Mouse (Mus musculus) spleen, postnatal 36 days (tissue): Measurements from ENCODE around the gene Pxmp2.

Experiments
- DNase-seq, 2 experiments: peaks; one replicate each; pipeline ENCODE4 v3.0.0; 2022; ENCODE audit warnings: low spot score in 2 of 2, mixed read lengths in 1 of 2

Pxmp2 gene

DNA sequence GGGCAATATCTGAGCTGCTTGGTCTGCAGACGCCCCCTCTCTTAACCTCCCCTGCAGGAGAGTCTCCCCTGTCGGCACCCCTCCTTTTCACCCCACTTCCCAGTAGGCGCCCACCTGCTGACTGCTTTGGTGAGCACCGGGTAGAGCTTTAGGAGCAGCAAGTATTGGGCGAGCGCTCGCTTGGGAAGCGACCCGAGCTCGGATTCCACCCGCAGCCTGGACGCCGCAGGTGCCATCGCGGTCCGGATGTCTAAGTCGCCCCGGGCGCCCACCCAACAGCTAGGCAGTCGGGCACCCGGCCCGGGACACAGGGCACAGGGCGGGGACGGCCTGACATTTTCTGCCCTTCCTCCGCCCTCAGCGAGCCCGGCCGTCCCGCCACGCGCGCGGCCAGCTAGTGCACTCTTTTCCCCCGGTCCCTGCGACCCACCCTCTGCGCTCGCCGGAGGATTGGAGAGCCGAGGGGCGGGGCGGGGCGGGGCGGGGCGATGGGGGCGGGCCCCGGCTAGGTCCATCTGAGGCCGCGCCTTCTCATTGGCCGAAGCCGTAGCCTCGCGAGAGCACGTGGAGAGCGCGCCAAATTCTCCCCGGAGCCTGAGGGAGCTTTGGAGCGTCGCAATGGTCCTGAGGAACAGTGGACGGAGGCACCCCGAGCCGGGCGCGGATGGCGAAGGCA, at the start of gene Pxmp2, which contains the start of gene Pole:
Gene Pxmp2, minus strand, starts transcription at position 417 of the 676 bp plus-strand sequence.
Gene Pole, plus strand, starts transcription at position 537 of the 676 bp plus-strand sequence.
- DNase-seq = peak; percentile 83 to 88

DNA sequence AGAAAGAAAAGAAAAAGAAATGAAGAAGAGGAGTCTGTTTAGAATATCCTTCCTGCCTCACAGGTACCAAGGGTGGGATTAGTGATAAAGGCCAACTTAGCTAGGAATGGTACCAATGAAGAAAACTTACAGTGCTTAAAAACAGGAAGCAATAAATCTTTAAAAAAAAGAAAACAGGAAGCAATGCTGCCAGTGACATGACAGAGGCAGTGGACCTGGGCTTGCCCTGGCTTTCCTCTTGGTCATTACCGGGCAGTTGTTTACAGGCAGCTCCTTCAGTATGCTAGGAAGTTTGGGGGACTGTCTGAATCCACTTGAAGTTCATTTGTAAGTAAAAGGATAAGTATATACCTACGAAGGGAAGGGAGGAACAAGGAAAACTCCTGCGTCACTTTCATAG, 44.5 kb upstream of the Pxmp2 start:
- DNase-seq = no peak

DNA sequence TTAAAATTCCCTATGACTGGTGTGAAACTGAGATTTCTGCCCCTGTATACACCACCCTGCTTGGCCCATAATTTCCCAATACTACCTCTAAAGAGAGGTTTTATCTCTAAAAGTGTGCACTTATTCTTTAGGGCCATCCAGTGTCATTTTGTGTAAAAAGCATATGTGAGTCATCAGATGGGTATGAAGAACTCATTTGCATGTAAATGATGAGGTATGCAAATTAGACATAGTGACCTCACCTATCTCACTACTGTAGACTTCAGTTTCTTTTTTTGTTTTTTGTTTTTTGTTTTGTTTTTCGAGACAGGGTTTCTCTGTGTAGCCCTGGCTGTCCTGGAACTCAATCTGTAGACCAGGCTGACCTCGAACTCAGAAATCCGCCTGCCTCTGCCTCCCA, 27.1 kb upstream of the Pxmp2 start:
- no peak for DNase-seq

DNA sequence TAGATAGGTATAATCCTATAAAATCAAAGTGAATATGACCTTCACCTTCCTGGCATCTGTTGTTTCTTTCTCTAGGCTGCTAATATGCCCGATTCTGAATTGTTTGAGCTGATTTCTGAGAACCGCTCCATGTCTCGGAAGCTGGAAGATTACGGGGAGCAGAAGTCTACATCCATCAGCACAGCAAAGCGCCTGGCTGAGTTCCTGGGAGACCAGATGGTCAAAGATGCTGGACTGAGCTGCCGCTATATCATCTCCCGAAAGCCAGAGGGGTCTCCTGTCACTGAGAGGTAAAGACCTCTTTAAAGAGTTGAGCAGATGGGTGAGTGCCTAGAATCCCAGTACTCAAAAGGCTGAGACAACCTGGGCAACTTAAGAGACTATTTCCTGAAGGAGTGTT, 22.9 kb upstream of the Pxmp2 start:
- DNase-seq = no peak

DNA sequence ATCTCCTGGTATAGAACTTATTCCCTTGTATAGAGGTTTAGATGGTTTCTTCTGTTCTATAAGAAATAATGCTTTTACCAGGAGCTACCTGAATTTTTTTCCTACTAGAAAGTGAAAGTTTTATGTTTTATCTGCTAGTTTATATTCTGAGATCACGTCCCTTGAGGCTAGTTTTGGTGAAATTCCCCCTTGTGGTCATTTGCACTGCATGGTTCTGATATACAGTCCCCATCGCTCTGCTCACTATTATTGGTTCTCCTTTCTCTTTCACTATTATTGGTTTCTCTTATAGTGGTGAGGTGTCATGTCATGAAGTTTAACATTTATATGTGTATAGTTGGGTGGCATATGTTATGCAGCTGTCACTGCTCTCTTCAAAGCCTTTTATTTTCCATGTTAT, 14.6 kb upstream of the Pxmp2 start:
- no peak for DNase-seq

DNA sequence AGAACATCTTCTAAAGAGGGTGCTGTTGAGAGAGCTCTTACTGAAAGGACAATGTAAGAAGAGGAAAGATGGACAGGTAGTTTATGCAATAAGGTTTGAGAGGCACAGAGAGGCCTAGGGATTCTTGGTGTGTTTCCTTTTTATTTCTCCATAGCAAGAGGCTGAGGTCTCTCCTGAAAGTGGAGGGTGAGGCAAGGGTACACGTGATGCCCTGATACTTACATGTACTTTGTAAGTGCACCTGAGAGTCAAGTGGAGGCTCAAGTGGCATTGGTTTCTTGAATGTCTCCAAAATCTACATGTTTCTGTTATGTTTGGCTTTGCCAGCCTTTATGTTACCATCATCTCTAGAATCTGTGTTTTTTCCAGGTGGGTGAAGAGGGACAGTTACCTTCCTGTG, 10.7 kb upstream of the Pxmp2 start:
- no peak for DNase-seq

DNA sequence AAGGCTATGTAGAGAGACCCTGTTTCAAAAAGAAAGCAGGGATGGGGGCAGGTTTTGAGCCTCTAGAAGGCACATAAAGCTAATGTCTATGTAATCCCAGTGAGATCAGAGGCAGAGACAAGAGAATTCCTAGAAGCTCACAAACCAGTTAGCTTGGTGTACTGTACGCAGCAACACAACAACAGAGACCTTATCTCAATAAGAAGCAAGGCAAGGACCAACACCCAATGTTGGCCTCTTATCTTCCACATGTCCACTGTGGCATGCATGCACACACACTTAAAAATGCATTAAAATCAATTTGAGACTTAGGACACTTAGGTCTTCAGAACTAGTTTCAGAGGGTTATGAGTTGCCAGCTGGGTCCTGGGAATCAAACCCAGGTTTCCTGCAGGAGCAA, 5.7 kb upstream of the Pxmp2 start:
- no peak for DNase-seq

DNA sequence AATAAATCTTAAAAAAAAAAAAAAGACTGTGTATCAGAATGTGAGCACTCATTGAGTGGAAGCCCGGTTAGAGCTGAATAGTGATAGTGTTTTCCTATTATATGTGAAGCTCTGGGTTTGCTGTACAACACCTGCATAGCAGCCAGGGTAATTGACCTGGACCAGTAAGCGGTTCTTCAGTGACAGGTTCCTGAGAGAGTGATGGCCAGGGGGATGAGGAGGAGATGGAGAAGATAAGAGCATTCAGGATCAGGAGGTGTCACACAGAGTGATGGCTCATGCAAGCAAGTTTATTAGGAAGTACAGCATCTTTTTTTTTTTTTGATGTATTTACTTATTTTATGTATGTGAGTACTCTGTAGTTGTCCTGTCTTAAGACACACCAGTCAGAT, 1.1 kb upstream of the Pxmp2 start:
- no peak for DNase-seq

DNA sequence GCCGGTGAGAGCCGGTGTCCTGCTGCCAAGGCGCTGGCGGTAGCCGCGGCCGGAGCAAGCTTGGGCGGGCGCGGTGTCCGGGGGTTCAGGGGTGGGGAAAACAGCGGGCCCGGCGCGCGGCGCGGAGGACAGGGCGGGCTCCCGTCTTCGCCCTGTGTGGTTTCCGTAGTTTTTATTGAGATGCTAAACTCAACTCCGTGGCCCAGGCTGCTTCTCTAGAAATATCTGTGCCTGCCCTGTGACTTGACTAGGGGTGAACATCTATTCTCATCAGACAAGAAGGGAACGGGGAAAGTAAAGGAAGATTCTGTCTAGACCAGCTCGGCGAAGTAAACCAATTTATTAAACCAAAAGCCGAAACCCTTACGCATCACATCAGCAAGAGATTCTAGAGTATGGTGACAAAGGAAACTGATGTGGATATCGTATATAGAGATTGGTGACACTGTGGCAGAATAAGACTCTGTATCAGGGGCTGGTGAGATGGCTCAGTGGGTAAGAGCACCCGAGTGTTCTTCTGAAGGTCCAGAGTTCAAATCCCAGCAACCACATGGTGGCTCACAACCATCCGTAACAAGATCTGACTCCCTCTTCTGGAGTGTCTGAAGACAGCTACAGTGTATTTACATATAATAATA, 579 bp upstream of the Pxmp2 start:
- no peak for DNase-seq

DNA sequence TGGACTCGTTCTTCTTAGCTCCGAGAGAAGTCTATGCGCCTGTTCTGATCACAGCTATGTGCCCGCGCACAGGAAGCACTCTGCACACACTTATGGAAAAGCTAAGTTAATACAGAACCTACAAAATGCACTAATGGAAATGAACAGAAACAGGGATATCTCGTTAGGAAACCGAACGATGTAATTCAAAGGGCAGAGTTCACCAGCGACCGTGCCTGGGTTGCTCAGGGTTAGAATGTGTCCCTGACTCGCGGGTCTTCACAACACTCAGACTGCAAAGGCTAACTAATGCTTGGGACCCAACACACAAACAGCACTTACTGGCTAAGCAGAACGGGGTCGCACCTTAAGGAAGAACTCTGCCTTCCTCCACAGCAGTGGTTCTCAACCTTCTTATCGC, 830 bp downstream of the Pxmp2 start:
- DNase-seq = no peak

DNA sequence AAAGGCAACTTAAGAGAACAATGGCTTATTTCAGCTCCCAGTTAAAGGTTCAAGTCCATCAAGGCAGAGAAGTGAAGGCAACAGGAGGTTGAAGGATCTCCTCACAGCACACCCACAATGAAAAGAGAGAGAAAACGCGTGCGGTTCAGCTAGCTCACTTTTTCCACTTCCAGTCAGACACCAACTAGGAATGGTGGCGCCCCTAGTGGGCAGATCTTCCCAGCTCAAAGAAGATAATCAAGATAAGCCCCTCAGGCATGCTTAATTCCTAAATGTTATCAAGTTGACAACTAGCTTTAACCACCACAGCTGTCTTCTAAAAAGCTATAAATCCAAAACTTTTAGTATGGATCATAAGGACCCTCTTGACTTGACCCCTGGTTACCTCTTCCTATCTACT, 1.4 kb downstream of the Pxmp2 start:
- DNase-seq = peak; percentile 61 to 72

DNA sequence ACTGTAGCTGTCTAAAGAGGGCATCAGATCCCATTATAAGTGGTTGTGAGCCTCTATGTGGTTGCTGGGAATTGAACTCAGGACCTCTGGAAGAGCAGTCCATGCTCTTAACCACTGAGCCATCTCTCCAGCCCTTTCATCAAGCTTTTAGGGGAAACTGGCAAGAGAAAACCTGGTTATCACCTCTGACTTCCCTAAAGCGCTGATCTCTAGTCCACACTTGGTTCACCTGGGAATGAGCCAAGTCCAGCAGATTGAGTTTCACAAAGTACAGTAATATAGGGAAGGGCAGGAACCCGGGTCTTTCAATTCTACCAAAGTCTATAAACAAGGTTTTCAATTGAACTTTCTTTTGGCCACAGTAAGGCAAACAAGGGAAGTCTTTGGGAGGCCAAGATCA, 4.0 kb downstream of the Pxmp2 start:
- DNase-seq = no peak

DNA sequence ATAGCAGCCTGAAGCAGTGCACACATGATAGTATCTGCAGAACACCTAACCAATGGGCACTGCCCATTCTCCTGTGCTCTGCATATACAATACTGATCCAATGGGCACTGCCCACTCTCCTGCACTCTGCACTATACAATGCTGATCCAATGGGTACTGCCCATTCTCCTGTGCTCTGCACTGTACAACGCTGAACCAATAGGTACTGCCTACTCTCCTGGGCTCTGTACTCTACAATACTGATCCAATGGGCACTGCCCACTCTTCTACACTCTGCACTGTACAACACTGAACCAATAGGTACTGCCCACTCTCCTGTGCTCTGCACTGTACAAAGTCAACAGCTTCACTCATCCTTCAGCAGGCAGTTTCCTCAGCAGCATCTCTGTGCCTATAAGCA, 9.1 kb downstream of the Pxmp2 start:
- DNase-seq = no peak

DNA sequence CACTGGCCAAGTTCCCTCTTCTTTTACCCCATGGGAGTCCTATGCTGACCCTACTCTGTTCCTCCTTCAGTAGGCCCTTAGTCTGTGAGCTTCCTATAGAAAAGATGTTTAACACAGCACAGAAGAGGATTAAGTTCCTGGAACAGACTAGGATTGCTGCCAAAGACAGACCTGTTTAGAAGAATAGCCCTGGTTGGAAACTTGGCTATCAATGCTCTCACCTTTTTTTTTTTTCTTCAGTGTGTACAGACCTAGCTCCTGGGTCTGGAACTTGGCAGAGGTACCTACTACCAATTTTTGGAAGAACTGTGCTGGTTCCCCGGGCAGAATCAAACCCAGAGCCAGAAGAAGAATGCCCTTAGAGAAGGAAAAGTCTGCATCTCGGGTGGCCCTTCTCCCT, 9.6 kb downstream of the Pxmp2 start:
- DNase-seq = no peak

DNA sequence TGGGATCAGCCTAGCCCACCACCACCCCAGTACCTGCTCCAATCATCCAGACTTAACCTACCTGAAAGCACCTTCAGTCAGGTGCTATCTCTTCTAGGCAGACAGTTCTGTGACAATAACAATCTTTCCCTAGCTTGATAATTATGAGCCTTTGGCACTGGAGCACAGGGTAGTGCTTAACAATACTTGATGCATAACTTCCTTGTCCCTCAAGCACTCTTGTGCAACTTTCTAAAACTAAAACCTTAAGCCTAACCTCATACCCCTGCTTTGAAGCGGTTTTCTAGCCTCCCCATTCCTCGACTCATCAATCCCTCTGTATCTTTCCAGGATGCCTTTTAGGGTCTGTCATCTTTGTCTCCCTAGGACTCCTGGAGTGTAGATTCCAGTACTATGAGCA, 11.1 kb downstream of the Pxmp2 start:
- DNase-seq = no peak

DNA sequence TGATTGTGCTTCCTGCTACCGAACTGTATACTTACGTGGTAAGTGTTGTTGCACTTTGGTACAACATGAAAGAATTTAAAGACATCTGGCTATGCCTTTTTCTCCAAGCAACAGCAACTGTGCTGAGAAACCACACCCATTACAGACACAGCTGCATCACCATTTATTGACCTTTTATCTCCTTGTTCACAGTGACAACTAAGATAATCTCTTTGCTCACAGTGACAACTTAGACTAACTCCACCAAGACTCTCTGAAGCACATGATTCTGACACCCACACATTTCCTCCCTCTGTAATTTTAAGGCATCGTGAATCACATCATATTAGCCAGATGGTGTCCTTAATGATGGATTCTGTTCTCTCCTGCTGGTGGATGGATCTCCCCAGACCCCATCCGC, 11.8 kb downstream of the Pxmp2 start:
- no peak for DNase-seq

DNA sequence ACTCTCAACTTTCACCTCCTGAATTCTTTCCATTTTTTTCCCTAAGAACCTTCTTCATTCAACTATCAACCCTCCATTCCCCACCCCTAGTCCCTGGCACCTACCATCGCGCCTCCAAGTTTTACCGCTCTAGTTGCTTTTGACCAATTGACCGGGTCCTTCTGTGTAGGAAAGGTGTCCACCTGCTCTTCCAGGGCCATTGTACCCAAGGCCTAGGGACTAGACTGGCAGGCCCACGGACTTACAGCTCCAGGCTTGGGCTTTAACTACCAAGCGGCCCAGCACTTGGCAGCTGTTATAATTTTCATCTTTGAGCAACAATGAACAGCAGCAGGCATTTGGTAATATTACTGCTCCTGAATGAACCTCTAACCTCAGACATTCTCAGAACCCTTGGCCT, 15.7 kb downstream of the Pxmp2 start:
- DNase-seq = no peak

DNA sequence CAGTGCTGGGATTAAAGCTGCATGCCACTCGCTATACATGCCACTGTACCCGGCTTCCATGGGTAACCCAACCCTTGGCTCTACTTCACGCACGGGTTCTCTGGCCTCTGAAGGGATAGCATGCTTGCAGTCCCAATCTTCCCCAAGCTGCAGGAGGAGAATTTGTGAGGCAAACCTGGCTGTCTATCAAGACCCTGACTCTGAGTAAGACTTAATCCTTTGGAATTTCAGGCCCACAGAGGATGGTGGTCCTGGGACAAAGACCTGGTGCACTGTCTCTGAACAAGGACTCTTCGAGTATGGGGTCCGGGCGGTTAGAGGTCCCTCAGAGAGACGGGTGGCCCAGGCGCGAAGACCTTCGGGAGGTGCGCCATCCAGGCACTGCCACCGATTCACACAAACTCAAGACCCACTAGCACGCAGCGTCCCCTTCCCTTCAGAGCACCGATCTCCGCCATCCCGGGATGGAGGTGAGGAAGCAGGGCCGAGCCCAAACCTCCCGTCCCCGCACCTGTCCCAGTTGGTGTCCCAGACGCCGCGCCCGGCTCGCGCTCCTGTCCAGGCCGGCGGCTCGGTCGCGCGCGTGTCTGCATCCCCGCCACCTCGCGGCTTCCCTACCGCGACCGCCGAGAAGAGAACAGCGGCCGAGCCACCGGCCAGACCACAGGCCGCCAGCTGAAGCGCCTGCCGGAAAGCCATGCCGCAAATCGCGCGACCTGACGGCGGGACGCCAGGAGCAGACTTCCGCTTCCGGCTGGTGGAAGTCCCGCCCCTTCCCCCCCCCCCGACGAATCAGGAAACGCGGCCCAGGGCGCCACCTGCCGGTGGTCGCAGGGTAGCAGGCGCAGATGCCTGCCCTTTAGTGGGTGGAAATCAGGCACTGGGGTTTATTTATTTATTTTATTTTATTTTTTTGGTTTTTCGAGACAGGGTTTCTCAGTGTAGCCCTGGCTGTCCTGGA, 16.6 kb downstream of the Pxmp2 start, which contains the start of gene Pgam5:
Gene Pgam5, minus strand, starts transcription at position 773 of the 961 bp plus-strand sequence.
- peak; percentile 80 to 84 for DNase-seq

DNA sequence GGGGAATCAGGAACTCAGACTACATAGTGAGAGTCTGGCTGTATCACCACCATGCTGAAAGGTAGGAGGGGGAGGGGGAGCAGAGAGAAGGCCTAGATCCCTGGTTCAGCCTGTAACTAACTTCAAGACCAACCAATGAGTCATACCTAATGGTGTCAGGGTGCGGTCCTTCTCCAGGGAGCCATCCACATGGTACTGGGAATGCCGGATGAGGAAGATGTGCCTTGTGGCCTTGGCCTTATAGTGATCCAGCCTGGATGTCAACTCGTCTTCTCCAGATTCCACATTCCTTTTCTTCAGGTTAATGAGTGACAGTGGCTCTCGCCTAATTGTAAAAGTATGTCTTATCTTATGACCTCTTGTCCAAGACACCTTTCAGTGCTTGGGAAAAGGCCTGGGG, 19.0 kb downstream of the Pxmp2 start:
- no peak for DNase-seq

DNA sequence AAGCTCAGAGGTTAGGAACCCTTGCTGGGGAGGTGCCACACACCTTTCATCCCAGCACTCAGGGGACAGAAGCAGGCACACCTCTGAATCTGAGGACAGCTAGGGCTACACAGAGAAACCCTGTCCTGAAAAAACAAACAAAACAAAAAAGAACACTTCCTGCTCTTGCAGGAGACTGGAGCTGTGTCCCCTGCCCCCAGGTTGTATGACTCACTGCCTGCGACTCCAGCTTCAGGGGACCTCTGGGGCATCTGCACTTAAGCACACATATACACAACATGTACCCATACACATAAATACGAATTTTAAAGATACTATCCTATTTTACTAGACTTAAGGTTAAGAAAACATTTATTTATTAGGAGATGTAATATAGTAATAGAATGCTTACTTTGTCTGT, 41.9 kb downstream of the Pxmp2 start:
- DNase-seq = no peak

DNA sequence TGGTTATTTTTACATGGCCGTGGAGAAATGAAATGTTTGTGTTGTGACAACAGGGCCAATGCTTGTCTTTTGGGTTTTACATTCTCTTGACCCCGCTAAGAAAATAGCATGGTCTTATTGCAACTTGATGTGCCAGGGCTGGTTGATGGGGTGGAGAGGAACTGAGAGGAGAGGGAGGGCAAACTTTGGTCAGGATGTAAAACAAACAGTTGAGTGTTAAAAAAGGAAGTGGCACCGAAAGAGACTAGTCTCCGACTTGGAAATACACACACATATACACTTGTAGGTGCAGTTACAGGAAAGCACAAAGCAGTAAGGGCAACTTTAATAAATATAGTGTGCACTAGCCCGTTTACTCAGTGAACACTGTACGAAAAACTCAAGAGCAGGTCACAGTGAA, 53.6 kb downstream of the Pxmp2 start:
- peak; percentile 61 to 65 for DNase-seq

DNA sequence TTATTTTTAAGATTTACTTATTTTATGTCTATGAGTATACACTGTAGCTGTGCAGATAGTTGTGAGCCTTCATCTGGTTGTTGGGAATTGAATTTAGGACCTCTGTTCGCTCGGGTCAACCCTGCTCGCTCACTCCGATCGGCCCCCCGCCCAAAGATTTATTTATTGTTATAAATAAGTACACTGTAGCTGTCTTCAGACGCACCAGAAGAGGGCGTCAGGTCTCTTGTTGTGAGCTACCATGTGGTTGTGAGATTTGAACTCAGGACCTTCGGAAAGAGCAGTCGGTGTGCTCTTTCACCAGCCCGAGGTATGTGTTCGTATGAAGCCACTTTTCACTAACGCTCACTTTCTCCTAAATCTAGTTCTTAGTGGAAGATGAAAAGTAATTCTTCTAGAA, 54.3 kb downstream of the Pxmp2 start:
- DNase-seq = peak in 1 of 2 experiments; percentile 14
